Mouse (Mus musculus) frontal cortex, postnatal 14 days (tissue): ENCODE measurements around the gene Prkcb.

ENCODE experiments used
- DNase-seq, 2 experiments: peaks; one replicate each; pipeline ENCODE4 v3.0.0; 2022; ENCODE audit warnings: low spot score in 2 of 2

Prkcb gene

DNA sequence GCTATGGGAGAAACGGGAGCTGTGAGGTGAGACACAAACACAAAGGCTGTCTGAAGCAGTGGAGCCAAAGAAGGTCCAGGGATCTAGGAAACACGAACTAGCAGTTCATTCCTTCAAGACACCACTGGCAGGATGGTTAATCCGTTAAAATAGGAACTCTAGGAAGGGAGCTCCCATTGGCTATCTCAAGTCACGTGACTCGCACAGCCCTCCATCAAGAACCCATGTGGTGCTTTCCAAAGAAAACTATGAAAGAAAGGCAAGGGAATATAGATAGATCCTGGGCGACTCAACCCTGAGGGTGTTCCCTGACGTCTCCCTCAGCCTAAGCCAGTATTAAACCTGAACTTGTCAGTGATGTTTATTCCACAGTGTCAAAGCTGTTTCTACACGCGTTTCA lies 31.0 kb downstream of the Prkcb start:
- DNase-seq: no peak

DNA sequence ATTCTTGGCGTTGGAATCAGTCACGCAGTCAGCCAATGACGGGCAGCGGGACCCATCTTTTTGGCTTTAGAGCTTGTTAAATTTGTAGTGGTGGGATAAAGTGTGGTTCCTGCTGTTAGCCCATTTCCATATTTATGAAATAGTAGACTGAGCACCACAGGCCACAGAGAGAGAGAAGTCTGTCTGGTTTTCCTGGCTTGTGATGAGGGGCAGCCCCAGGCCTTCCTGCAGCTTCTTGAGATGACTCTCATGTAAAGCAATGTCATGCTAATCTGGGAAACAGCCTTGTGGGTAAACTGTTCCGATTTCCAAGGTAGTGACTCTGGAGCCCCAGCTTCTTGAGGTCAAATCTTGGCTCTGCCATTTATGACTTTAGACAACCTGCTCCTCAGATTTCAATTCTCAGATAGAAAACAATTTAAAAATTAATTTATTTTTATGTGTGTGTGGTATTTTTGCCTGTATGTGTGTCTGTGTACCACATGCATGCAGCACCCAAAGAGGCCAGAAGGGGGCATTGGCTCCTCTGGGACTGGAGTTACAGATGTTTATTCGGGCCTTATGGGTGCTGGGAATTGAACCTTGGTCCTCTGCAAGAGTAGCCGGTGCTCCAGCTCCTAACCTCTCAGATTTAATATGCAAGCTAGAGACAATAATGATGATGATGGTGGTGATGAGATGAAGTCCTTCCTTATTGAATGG lies 32.4 kb downstream of the Prkcb start:
- no peak for DNase-seq

DNA sequence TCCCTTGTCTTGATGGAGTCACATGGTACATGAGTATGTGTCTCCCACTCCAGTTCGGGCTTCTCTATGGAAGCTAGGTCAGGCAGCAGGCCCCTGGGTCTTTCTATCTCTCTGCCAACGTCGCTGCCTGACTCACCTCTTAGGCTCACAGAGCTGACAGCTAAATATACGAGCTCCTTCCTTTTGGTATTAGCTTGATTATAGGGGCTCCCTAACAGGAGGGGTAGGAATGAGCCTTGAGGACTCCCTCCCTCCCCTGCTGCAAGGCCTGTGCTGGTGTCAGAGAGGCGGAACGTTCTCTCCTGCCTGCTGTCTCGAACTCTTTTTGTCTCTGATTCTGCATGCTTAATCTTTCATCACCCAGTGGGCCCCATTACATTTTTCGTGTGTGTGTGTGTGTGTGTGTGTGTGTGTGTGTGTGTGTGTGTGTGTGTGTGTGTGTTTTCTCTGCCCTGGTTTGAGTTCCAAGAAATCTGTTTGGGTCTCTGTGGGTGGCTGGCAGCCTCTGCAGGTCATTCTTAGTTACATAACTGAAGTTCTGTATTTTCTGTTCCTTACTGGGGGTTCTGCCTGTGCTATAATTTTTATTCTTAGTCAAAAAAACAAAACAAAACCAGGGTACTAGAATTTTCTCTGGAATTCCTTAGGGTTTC lies 33.6 kb downstream of the Prkcb start:
- DNase-seq: no peak

DNA sequence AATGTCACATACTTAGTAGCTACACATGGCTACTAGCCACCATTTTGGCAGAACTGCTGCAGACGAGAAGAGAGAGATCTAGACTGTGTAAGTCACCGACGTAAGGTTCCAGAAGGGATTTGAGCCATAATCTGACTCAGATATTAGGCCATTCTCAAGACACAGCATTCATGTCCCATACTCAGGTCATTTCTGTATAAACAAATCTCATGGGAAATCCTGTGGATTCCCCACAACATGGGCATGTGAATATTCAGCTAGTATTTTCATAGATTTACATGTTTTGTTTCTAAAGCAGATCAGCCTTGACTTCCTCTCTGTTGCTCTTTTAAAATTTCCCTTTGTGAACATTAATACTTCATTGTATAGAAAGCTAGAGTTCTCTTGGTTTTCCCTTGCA lies 39.4 kb downstream of the Prkcb start:
- no peak for DNase-seq

DNA sequence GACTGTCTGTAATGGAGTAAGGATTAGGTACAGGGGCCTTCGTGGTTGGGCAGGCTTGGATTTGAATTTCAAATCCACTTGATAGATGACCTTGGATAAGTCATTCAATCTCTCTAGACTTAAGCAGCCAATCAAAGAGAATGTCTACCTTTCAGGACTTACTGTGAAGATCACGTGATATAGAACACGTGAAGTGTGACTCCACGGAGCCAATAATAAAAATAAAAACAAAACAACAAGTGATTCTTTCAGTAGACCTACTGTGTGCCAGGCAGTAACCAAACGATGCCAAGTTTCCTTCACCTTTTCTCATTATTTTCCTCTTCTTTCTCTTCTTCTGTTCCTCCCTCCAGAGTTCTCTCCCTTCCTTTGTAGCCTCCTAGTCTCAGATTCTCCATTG lies 39.9 kb downstream of the Prkcb start:
- DNase-seq: no peak

DNA sequence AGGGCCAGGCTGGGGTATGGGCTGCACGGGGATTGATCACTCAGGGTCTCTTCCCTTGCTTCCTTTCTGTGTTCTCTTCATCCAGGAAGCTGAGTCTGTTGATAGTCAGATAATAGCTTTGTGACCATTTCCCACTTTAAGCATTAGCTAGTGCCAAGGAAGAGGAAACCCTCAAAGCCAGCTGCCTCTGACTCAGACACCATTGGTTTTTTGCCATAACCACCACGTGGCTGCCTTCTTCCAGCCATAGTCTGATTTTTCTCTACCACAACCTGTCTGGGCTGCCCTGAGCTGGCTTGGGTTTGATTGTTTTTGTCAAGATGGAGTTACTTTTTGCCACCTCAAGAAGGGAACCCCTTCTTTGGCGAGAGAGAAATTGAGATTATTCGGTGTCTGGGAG lies 41.0 kb downstream of the Prkcb start:
- DNase-seq: no peak

DNA sequence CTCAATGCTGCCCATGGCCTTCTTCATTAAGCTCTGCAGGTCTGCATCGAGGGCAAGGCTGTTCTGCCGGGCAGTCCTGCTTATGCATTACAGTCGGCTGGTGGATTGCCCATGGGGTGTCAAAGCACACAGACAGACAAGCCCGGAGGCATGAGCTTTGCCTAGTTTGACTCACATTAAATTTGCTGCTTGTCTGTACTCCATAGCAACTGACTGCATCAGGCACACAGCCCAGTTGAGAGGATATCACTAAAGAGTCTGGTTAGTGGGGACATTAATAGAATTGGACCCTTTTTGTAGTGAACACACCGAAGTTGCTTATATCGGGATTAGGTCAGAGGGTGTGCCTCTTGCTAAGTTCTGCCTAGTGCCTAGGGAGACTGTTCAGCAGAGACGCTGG lies 45.1 kb downstream of the Prkcb start:
- no peak for DNase-seq

DNA sequence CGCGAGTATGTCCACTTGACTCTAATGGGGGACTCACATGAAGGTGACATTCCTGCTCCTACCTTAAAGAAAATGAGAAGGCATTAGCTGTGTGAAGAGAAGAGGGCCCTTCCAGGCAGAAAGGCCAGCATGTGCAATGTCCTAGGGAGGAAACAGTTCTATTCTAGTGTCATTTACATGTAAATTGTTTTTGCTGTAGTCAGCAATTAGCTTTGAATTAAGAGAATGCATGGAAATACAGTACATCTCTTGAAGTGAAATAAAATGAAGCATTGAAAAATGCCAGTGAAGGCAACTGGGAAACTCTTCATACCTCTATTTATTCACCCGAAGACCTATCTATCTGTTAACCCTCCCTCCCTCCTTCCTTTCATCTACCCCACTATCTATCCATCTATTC lies 48.8 kb downstream of the Prkcb start:
- DNase-seq: no peak

DNA sequence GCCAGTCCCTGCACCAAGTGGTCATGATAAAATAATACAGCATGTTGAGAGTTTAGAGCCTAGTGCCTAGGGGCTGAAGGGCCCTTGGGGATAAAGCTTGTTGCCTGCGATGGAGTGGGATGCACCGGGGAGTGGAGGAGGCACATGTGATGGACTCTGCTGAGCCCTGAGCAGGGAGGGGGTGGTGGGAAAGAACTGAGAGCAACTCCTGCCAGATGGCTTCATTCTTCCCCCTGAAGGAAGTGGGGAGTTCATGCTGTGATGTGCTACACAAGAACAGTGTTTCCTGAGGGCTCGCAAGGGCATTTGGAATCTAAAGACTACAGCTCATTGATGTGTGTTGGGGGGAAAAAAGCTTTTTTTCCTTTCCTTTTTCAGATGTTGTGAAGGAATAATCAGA lies 49.5 kb downstream of the Prkcb start:
- no peak for DNase-seq

DNA sequence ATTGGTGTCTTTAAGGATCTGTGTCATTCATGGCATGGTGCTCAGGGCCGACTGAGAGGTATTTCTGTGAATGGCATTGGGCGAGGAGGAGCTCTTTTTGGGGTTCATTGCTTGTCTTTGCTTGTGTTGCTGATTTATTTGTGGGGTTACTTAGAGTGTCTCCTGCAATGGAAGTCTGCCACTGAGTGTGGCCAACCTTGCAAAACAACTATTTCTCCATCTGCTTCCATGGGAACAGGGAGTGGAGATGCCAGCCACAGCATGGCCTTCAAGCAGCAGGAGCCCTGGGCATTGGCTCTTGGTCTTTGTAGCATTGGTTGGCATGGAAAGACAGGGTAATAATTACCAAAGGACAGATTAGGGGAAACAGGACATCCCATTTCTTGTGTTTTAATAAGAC lies 50.9 kb downstream of the Prkcb start:
- DNase-seq: no peak

DNA sequence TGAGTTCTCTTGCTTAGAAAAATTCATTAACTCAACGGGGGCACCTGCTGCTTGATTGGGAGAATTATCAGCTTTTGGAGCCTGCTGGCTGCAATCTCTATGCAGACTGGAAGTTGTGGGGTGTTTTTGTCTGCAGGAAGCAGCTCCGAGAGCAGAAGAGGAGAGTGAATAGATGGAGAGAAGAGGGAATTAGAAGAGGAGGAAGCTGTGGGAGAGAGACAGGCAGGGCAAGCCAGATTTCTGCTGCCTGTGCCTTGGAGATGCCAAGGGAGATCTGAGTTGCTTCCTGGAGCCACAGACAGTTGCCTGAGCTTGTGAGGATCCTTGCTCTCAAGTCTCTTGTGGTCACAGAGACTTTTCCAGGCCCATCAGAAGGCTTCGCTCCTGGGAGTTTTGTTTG lies 53.3 kb downstream of the Prkcb start:
- no peak for DNase-seq

DNA sequence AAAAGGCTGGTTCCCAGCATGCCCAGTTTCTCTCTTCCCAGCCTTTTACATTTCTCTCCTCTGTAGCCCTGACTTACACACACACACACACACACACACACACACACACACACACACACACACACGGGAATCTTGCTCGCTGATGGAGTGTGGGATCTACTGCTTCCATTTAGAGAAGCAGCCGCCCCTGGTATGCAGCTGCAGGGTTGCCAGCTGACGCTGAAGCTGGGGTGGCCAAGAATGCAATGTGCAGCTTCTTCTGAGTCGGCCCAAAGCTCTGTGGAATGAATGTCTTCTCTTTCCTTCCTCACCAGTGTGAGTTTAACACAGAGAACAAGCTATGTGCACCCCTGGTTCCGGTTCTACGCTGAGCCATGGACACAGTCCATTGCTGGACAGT lies 56.1 kb downstream of the Prkcb start:
- DNase-seq: no peak

DNA sequence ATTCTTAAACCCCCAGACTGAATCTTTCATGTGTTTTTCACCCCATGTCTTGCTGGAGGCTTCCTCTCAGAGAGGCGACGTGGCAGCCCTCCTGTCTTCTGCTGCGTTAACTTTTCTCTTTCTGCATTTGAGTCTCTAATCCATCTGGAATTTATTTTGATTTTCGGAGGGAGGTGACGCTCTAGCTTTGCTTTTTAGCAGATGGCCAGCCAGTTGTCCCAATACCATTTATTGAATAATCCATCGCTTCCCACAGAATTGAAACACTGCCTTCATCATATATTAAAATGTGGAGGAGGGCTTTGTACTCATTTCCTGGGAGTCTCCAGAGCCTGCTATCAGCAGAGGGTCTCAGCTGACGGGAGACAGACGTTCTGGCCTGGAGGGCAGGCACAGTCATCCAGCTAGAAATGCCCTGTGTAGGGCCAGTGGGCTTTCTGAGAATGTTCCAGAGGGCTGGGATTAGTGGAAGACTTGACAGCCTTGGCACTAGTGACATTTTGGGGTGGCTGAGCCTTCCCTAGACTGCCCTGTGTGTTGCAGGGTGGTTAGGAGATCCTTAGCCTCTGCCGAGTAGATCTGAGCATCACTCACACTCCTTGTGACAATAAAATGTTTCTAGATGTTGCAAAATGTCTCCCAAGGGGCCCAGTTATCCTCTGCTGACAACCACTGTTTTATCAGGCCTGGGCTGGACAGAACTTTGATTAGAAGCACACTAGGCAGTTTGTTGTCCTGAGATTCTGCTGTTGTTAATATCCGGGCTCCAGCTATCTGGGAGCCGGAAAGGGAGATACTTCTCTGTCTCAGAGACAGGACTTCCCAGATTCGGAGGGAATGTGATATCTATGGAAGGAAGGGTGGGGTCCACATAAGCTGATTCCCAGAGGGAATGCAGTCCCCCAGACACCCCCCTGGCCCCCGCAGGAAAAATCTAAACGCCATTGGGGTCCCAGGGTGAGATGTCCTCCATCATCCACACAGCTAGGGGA lies 58.0 kb downstream of the Prkcb start:
- DNase-seq: no peak

DNA sequence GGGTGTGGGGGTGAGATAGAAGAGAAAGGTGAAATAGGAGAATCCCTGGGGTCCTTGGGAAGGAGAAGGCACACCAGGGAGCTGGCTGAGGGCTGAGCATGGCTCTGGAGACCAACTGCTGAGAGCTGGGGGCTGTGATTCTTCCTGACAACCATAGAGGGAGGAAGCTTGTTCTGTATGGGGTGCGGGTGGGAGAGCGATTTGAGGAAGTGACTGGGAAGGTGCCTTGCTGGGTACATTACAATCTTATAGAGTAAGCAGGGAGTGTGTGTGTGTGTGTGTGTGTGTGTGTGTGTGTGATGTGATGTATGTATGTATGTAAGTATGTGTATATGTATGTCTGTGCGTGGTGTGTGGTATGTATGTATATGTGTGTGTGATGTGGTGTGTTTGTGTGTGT lies 58.9 kb downstream of the Prkcb start:
- DNase-seq: no peak

DNA sequence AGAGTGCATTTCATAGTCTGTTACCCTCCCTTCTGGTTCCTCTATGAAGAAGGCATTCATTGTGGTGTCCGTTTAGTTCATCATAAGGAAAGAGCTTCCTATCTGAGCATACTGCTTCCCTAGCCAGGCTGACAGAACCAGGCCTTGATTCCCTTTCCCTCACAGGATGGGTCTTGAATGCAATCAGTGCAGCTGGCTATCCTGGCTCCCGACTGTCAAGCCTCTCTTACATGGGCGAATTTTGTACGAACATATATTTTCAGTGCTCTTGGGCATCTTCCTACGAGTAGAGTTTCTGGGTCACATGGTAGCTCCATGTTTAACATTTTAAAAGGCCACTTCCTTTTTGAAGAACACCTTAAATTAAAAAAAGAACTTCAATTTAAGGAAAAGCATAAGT lies 61.4 kb downstream of the Prkcb start:
- no peak for DNase-seq

DNA sequence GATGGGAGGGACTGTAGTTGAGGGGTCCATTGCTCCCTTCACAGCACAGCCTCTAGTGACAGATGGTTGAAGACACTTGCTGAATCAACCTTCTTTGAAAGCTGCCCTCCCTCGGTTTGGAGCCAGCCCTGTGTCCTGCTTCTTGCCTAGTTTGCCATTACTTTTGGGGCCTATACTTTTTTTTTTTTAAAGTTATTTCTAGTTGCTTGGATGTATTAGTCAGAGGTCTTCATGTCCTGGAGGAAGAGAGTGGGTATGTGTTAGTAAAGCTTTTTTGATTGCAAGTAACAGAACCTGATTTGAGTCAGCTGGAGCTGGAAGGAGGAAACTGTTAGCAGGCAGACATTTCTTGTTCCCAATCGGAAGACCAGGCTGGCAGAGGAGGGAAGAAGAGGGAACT lies 62.2 kb downstream of the Prkcb start:
- DNase-seq: no peak

DNA sequence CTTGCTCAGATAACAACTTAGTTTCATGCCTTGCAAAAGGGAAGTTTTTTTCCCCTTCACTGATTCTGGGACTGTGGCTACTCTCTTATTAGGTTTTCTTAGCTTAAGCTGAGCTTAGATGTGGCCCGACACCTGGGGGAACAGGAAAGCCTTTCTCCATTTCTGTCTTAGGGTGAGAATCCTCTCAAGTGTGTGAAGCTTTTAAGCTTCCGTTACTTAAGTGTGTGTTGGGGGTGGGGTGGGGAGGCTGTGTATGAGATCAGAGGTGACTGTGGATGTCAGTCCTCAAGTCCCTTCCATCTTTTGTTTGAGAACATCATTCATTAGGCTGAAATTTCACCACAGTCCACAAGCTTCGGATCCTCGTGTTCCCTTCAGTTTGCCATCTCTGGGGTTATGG lies 63.3 kb downstream of the Prkcb start:
- DNase-seq: no peak

DNA sequence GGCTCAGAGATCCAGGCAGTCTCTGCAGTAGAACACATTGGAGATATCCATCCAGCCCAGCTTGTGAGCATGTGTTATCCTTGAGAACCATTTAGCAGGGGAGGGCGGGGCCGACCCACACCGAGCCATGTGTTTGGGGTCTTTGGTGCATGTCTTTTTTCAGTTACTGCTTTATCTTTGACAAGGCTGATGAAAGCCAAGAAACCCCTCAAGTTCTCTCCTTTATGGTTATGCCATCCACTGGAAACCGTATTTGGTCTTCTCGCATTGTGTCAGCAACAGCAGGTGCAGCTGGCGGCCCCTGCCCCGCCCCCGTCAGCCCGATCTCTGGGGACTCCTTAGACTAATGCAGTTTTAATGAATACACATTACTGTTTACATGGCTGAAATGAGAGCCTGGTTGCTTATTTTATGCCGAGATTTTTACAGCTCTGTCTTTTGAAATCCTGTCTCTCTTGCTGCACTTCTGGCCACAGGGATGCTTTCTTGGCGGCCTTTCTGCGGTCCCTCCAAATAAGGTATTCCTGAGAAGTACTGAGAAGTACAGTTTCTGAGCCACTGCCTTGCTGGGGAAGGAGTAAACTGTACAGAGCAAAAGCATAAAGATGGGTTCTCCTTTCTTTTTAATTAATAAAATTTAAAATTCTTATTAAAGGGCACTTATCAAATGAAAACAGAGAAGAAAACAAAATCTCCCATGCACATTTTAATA lies 64.2 kb downstream of the Prkcb start:
- no peak for DNase-seq

DNA sequence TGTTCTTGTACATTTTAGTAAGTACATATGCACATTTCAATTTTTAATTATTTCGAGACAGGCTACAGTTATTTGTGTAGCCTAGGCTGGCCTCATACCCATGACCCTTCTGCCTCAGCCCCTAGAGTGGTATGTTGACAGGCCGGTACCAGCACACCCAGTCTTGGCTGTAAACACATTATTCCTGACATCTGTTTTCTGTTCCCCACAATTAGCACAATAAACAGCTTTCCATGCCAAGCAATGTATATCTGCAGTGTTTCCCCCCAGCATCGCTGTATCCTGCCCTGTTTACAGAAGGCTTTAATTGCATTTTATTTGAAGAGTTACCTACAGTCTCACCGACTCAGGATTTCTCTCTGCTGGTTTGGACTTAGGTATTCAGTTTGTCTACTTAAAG lies 64.8 kb downstream of the Prkcb start:
- no peak for DNase-seq

DNA sequence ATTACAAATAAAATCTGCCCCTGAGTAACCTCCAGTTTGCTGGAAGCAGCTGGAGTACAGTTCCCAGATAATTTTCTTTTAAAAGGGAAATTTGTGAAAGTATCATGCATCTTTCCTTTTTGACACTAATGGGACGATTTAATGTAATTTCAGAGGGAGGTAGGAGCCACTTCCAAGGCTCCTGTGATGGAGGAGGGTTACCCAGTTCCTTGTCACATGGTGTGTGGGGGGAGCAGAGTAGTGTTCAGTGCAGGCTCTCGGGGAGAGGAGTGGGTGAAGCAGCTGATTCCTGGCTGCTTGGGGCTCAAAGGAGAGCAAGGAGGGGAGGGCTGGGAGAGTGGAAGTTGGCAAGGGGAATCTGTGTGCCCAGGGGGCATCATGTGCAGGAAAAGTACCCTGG lies 68.4 kb downstream of the Prkcb start:
- DNase-seq: no peak

DNA sequence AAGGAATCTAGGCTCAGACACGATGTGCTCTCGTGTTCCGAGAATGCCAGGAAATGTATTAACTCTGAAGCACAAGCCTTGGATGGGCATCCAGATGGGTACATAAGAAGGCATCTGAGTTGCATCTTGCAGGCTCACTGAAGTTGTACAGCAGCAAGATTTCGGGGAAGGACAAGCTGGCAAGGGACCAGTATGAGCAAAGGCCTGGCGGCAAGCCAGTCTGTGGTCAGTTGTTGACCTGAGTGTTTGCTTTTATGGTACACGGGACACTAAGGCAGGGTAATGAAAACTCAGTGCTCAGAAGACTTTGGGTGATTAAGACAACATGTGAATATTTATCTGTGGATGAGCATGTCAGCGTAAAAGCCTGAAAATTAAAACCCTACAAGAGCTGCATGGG lies 69.3 kb downstream of the Prkcb start:
- DNase-seq: no peak

DNA sequence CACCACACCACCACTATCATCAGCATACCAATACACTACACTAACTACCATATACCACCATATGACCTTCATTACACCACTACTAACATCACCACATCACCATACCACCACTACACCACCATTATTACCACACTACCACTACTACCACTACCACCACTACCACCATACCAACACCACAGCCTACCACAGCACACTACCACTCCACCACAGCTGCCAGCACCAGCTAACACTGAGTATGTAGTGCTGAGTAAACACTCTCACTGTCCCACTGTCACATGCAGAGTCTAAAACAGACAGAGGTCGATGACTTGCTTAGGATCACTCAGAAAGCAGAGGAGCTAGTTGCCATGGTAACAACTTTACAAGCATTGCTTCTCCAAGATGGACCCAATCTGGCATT lies 78.1 kb downstream of the Prkcb start:
- DNase-seq: no peak
